Mouse (Mus musculus) megakaryocyte, embryonic 14.5 days (primary cell): ENCODE results near the gene Ldb3. TPM values are rescaled to one million over a fixed set of nuclear protein-coding genes. Genes with fewer than 3 reads are reported as not detected.

Source experiments
- H3K27me3 ChIP-seq: replicated peaks from 2 replicates; pipeline ENCODE3; 2012; ENCODE audit warnings: inconsistent platforms
- H3K36me3 ChIP-seq: replicated peaks from 2 replicates; pipeline ENCODE3; 2012; ENCODE audit warnings: low read length, inconsistent platforms, mixed read lengths
- H3K4me1 ChIP-seq: 2 replicates; pipeline ENCODE4 v1.6.1; 2012; ENCODE audit warnings: inconsistent platforms
- H3K4me3 ChIP-seq: replicated peaks from 2 replicates; pipeline ENCODE3; 2012; ENCODE audit warnings: moderate library complexity, mild to moderate bottlenecking, inconsistent platforms
- H3K9me3 ChIP-seq: 2 replicates; pipeline ENCODE4 v1.6.1; 2012; ENCODE audit warnings: inconsistent platforms
- FLI1 ChIP-seq: IDR thresholded peaks from 2 replicates; pipeline ENCODE4 v1.6.1; 2012; ENCODE audit warnings: low read length, inconsistent platforms, mixed read lengths
- GATA1 ChIP-seq: IDR thresholded peaks from 3 replicates; pipeline ENCODE4 v1.6.1; 2012; ENCODE audit warnings: mixed read lengths, low read length, inconsistent platforms, borderline replicate concordance
- polyA plus RNA-seq: library from polyadenylated mRNA; stranded (reverse); fragments of >175 nt; gene quantifications from 2 replicates; pipeline ENCODE4 v1.2.3, GENCODE M21; 2012; ENCODE audit warnings: low replicate concordance; ENCODE audit not compliant: insufficient read depth

Gene Ldb3
- polyA plus RNA-seq, 1 experiment: not detected

DNA sequence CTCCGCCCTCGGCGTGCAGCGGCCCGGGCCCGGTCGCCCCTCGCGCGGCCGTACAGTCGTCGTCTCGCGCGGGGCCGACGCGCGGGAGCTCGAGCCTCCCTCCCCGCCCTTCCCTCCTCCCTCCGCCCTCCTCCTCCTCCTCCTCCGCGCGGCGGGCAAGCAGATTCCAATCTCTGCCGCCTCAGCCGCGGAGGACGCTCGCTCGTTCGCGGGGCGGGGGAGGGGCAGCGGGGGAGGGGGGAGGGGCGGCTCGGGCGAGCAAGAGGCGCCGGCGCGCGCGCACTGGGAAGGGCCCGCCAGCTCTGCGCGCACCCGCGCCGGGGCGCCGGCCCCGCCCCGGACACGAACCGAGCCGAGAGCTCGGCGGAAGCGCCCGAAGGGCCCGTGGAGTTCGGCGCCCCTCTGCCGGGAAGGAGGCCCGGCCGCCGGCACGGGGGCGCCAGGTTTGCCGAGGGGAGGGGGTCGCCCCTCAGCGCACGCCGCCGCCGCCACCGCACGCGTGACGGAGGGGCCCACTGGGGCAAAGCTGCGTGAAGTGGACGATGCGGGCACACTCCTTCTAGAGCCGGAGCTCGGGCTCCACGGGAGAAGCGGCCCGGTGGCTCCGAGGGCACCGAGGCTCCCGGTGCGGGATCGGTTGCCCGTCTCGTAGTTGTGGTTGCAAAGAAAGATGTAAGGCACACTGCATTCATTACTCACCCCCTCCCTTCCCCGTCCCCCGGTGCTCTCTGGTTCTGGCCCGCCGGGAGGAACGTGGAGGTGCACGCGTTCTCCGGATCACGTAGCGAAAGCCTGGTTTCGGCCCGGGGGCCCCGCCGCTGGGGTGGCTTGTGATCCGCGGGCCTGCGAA lies 85.8 kb downstream of the Ldb3 start:
- Histone ChIP-seq H3K4me3 (peak overlapping the region; percentile 92), H3K36me3 (no peaks in the 10 kb centered on the region), H3K4me1 (peaks cover 17% of the 10 kb centered on the region), H3K9me3 (no peaks in the 10 kb centered on the region), H3K27me3 (peaks cover 81% of the 10 kb centered on the region)
- TF ChIP-seq GATA1 (no peak), FLI1 (no peak)

DNA sequence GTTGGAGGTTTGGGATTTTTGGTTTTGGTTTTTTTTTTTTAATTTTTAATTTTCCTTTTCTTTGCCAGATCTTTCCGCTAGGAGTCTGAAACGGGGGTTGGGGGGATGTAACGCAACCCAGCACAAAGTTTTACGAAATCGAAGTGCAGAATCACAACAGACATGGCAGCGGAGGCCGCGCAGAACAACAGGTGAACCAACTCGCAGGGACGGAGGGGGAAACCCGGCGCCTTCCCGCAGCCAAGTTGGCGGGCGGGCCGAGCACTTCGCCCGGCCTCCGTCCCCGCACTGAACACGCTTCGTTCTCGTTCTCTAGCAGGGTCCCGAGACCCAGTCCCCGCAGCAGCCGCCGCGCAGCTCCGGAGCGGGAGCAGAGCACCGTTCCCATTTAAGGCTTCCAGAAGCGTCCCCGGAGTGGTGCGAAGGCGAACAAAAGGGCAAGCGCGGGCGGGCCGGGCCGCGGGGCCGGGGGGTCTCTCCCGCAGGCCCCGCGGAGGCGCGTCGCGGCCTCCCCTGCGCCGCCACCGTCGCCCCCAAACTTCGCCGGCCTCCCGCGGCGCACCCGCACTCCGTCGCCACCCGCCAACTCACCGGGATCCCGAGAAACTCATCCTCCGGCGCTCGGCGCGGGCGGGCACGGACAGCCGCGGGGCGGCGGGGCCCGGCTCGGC lies 86.5 kb downstream of the Ldb3 start:
- peaks cover 85% of the 10 kb centered on the region for H3K27me3 ChIP-seq
- no peaks in the 10 kb centered on the region for H3K9me3 ChIP-seq
- TF ChIP-seq FLI1 (no peak), GATA1 (no peak)
- peak overlapping the region; percentile 92 for H3K4me3 ChIP-seq
- no peaks in the 10 kb centered on the region for H3K36me3 ChIP-seq
- H3K4me1 ChIP-seq: peaks cover 17% of the 10 kb centered on the region

DNA sequence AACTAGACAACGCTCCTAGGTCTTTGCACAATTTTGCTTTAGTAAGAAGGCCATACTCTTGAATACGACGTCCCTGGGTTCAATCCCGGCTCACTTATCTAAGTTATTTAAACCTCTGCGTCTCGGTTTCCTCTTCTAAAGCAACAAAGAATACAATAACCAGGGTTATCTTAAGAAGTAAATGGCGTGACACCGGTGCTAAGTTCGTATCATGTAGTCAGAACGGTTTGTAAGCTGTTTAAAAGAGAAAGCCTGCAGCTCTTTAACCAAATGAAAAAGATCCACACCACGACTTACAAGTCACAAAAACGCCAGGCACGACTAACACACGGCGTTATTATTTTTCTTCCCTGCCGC lies 87.1 kb downstream of the Ldb3 start:
- TF ChIP-seq GATA1: no peak
- Histone ChIP-seq H3K27me3 (peaks cover 84% of the 10 kb centered on the region), H3K4me1 (peaks cover 17% of the 10 kb centered on the region), H3K4me3 (peak overlapping the region; percentile 92), H3K9me3 (no peaks in the 10 kb centered on the region), H3K36me3 (no peaks in the 10 kb centered on the region)

DNA sequence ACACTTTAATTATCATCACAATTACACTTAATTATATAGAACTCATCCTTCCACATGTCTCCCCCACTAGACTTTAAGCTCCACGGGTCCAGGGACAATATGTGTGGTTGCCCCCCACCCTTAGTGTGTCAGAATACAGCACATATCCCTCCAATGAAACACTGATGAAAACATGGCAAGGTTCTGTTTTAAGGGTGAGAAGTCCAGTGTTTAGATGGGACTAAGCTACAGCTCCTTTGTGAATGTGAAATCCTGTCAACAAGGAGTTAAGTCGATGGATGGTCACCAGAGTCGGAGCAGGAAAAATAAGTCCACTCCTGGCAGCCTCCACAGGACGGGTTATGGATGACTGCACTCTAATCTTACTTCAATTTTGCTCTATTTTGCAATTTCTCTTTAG lies 88.2 kb downstream of the Ldb3 start:
- H3K36me3 ChIP-seq: no peaks in the 10 kb centered on the region
- H3K4me1 ChIP-seq: peaks cover 14% of the 10 kb centered on the region
- peaks cover 75% of the 10 kb centered on the region for H3K27me3 ChIP-seq
- no peak overlapping the region for H3K4me3 ChIP-seq
- no peak for TF ChIP-seq FLI1
- no peak for TF ChIP-seq GATA1
- H3K9me3 ChIP-seq: no peaks in the 10 kb centered on the region

DNA sequence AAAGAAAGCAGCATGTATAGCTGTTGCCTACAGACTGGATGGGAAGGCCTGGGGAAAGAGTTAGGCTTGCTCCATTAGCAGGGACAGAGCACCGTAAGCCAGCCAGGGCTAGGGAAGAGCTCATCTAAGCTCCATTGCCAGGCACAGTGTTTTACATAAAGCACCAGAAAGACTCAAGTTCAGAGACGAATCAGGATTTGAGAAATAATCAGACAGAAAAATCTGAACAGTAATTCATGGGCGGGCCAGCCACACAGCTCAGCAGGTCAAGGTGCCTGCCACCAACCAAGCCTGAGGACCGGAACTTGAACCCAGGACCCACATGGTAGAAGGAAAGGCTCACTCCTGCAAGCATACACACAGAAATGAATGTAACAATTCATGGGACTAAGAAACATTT lies 88.8 kb downstream of the Ldb3 start:
- no peak overlapping the region for H3K4me3 ChIP-seq

DNA sequence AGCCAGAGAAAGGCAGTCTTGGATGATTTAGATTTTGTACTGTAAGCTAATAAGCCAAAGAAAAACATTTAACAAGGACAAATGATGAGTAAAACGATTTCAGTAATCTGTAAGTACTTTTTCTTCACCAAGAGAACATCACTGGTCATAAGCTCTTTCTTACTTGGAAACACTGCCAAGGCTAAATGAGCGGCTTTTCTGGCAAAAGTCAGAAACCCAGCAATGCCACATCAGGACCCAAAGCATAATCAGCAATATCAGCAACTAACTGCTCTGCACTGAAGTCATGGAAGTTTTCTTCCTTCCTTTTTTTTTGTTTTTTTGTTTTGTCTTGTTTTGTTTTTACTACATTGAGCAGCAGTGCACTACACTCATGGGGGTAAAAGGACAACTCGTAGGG lies 91.1 kb downstream of the Ldb3 start:
- no peak for TF ChIP-seq GATA1
- no peak for TF ChIP-seq FLI1
- H3K4me1 ChIP-seq: peaks cover 8% of the 10 kb centered on the region
- no peaks in the 10 kb centered on the region for H3K9me3 ChIP-seq
- H3K36me3 ChIP-seq: no peaks in the 10 kb centered on the region
- H3K4me3 ChIP-seq: no peak overlapping the region
- peaks cover 51% of the 10 kb centered on the region for H3K27me3 ChIP-seq

More for the DNA sequence above, 88.8 kb downstream of the Ldb3 start:
- Histone ChIP-seq H3K9me3 (no peaks in the 10 kb centered on the region), H3K27me3 (peaks cover 70% of the 10 kb centered on the region), H3K36me3 (no peaks in the 10 kb centered on the region), H3K4me1 (peaks cover 13% of the 10 kb centered on the region)
- TF ChIP-seq FLI1 (no peak), GATA1 (no peak)

DNA sequence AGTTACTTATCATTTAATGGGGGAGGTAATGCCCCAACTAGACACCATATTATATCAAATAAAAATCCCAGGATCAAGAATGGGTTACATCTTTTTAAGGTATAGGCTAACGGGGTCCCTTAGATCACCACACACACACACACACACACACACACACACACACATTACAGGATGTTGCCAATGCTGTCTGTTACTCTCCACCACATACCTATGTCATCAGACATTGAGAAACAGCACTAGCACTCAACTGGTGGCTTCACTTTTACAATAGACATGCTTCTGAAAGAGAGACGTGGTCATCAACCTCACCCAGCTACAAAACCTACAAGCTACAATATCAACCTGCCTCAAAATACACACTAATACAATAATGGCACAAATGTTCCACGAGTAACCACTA lies 94.8 kb downstream of the Ldb3 start:
- Histone ChIP-seq H3K4me1 (no peaks in the 10 kb centered on the region), H3K27me3 (peaks cover 25% of the 10 kb centered on the region)
- no peak for TF ChIP-seq GATA1
- no peak for TF ChIP-seq FLI1

DNA sequence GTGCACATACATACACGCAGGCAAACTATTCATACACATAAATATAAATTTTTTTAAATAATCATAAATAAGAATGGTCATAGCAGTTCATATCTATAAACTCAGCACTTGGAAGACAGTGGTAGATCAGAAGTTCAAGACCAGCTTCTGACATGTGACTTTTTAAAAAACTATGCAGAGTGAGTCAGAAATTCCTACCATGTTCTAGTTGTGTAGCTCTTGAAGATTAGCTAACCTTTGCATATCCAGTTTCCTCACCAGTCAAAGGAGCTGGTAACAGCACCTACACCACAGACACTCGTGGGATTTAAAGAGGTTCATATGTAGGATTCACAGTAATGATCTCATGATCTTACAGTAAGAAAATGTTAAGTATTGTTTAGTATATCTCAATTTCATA lies 95.8 kb downstream of the Ldb3 start:
- H3K27me3 ChIP-seq: peaks cover 22% of the 10 kb centered on the region
- no peak overlapping the region for H3K4me3 ChIP-seq
- TF ChIP-seq GATA1 (no peak), FLI1 (no peak)
- no peaks in the 10 kb centered on the region for H3K4me1 ChIP-seq
- H3K36me3 ChIP-seq: no peaks in the 10 kb centered on the region
- H3K9me3 ChIP-seq: no peaks in the 10 kb centered on the region

More for the DNA sequence above, 94.8 kb downstream of the Ldb3 start:
- H3K36me3 ChIP-seq: no peaks in the 10 kb centered on the region
- no peak overlapping the region for H3K4me3 ChIP-seq
- H3K9me3 ChIP-seq: no peaks in the 10 kb centered on the region

DNA sequence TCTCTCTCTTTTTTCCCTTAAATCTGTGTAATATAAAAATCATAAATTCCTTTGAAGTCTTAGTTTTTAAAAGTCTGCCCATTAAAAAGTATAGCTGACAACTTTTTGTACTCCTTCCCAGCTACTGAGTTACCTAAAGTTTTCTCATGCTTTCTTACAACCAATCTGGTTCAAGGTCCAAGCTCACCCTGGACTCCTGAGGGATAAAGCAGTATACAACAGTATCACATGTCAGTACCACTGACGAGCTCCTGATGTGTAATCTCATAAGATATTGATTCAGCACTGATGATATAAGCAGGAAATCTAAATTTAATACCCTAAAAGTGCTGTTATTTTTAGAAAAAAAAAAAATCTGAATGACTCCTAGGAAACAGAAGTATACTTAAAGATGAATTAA lies 97.5 kb downstream of the Ldb3 start:
- no peaks in the 10 kb centered on the region for H3K4me1 ChIP-seq
- H3K9me3 ChIP-seq: no peaks in the 10 kb centered on the region
- H3K36me3 ChIP-seq: no peaks in the 10 kb centered on the region
- no peak overlapping the region for H3K4me3 ChIP-seq
- no peak for TF ChIP-seq FLI1
- no peak for TF ChIP-seq GATA1
- H3K27me3 ChIP-seq: peaks cover 11% of the 10 kb centered on the region

DNA sequence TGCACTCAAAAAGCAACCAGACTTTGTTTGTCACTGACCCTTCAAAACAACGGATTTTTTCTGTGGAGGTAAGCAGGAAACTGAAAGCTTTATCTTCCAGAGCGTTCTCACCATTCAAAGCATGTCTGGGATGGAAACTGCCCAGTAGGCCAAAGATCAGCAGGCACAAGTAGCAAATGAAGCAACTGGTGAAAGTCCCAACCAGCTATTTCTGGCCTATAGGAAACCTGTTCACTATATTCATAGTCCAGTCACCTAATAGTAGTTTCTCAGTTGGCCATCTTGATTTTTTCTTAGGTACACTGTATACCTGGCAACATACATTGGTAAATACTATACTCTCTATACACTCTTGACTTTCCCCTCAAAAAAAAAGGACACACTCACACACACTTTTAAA lies 98.6 kb downstream of the Ldb3 start:
- Histone ChIP-seq H3K9me3 (no peaks in the 10 kb centered on the region), H3K4me1 (no peaks in the 10 kb centered on the region), H3K36me3 (no peaks in the 10 kb centered on the region), H3K27me3 (peaks cover 11% of the 10 kb centered on the region), H3K4me3 (no peak overlapping the region)
- no peak for TF ChIP-seq GATA1
- TF ChIP-seq FLI1: no peak

DNA sequence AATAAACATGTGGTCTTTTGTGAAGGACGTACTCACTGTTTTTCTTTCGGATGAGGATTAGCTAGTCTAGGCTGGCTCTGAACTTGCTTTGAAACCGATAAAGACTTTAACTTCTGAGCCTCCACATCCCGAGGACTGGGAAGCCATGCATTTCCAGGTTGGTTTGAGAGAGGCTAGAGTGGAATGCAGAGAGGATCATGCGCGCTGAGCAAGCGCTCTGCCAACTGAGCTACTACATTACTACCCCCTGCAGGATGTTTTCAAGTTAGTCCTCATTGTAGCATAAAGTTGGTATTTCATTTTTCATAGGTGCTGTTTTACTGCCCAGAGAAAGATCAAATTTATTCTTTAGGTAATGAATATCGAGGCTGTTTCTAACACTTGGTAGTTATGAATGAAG lies 102.3 kb downstream of the Ldb3 start:
- no peaks in the 10 kb centered on the region for H3K4me1 ChIP-seq
- H3K27me3 ChIP-seq: peaks cover 4% of the 10 kb centered on the region
- TF ChIP-seq FLI1: no peak
- TF ChIP-seq GATA1: no peak
- H3K4me3 ChIP-seq: no peak overlapping the region
- H3K9me3 ChIP-seq: no peaks in the 10 kb centered on the region
- no peaks in the 10 kb centered on the region for H3K36me3 ChIP-seq
